Mouse (Mus musculus) limb, embryonic 12.5 days (tissue): ENCODE results near the gene Hpse2. TPM values are rescaled to one million over a fixed set of nuclear protein-coding genes. Genes with fewer than 3 reads are reported as not detected.

ENCODE experiments used
- ATAC-seq: fragments of 200-750 bp; cut with Nextera tagmentation; 2 replicates; pipeline ENCODE4 v1.8.0; 2017; ENCODE audit warnings: low read depth, moderate TSS enrichment; ENCODE audit not compliant: insufficient number of reproducible peaks, insufficient read depth, low FRiP score, low TSS enrichment
- H3K27ac ChIP-seq: fragments of 300-500 bp; sonication (generic); 2 replicates; pipeline ENCODE4 v1.5.1; 2016; ENCODE audit warnings: mild to moderate bottlenecking, moderate library complexity
- H3K27me3 ChIP-seq: fragments of 300-500 bp; sonication (generic); 2 replicates; pipeline ENCODE4 v1.6.1; 2016; ENCODE audit warnings: mild to moderate bottlenecking, moderate library complexity
- H3K36me3 ChIP-seq: fragments of 300-500 bp; sonication (generic); 2 replicates; pipeline ENCODE4 v1.6.1; 2016; ENCODE audit warnings: mild to moderate bottlenecking, moderate library complexity
- H3K4me1 ChIP-seq: fragments of 300-500 bp; sonication (generic); replicated peaks from 2 replicates; pipeline ENCODE4 v1.6.1; 2016
- H3K4me2 ChIP-seq: fragments of 300-500 bp; sonication (generic); 2 replicates; pipeline ENCODE4 v1.6.1; 2016; ENCODE audit warnings: mild to moderate bottlenecking, moderate library complexity
- H3K4me3 ChIP-seq: fragments of 300-500 bp; sonication (generic); replicated peaks from 2 replicates; pipeline ENCODE4 v1.5.1; 2016; ENCODE audit warnings: mild to moderate bottlenecking
- H3K9ac ChIP-seq: fragments of 300-500 bp; sonication (generic); replicated peaks from 2 replicates; pipeline ENCODE4 v1.6.1; 2016; ENCODE audit warnings: mild to moderate bottlenecking, moderate library complexity
- H3K9me3 ChIP-seq: fragments of 300-500 bp; sonication (generic); 2 replicates; pipeline ENCODE4 v1.6.1; 2016; ENCODE audit warnings: mild to moderate bottlenecking, moderate library complexity
- WGBS: fragments of 180-500 bp; shearing (Covaris S2); methylation state at CpG from one replicate; pipeline ENCODE4 v1.1.7; 2016; 5-methylcytosine and 5-hydroxymethylcytosine counted together
- polyA plus RNA-seq: library from polyadenylated mRNA; unstranded; fragments of >200 nt; fragmentation: Nextera tagmentation; extraction: Ambion mirVana; gene quantifications from 2 replicates; pipeline ENCODE4 v1.2.1, GENCODE M21; 2016

Hpse2 gene
- 10.1 and 10.4 TPM in 2 replicates for polyA plus RNA-seq

- peak; percentile 42; the same call in 1 of the 2 replicates for ATAC-seq
- Histone ChIP-seq H3K27me3 (peaks cover 47% of the 10 kb centered on the region), H3K9ac (peak within 1 kb of the TSS; percentile 66), H3K4me1 (peaks cover 30% of the 10 kb centered on the region), H3K4me2 (peak within 1 kb of the TSS; percentile 78), H3K9me3 (no peaks in the 10 kb centered on the region), H3K27ac (peak within 1 kb of the TSS; percentile 86), H3K4me3 (peak within 1 kb of the TSS; percentile 50), H3K36me3 (no peaks in the 10 kb centered on the region)
- 3% methylated on average over 18 of the region's 18 CpGs for WGBS
These were observed at the start of gene Hpse2 for GRCm38 (mm10) chr19:43388017-43388904. Gene Hpse2 (minus strand): TSS chr19:43388355.

GRCm38 (mm10) chr19:43427446-43428224 is 39.5 kb upstream of the Hpse2 start:
- Histone ChIP-seq H3K4me2 (no peak overlapping the region), H3K4me3 (no peak overlapping the region), H3K27me3 (0 out of 2 replicates have a peak, but pooled peaks cover 5% of the 10 kb centered on the region), H3K9me3 (no peaks in the 10 kb centered on the region), H3K9ac (no peak overlapping the region), H3K27ac (no peak overlapping the region), H3K36me3 (no peaks in the 10 kb centered on the region), H3K4me1 (no peaks in the 10 kb centered on the region)
- ATAC-seq = no peak
- 85% methylated on average over 24 of the region's 24 CpGs for WGBS

- WGBS = 76% methylated on average over 2 of the region's 2 CpGs
- no peak for ATAC-seq
- H3K27me3 ChIP-seq = no peaks in the 10 kb centered on the region
- H3K4me3 ChIP-seq = no peak overlapping the region
- no peak overlapping the region for H3K27ac ChIP-seq
- no peaks in the 10 kb centered on the region for H3K36me3 ChIP-seq
- no peaks in the 10 kb centered on the region for H3K4me1 ChIP-seq
- no peak overlapping the region for H3K9ac ChIP-seq
- H3K4me2 ChIP-seq = no peak overlapping the region
- no peaks in the 10 kb centered on the region for H3K9me3 ChIP-seq
These were observed 35.9 kb upstream of the Hpse2 start for GRCm38 (mm10) chr19:43424082-43424481.

- Histone ChIP-seq H3K4me3 (no peak overlapping the region), H3K4me1 (no peaks in the 10 kb centered on the region), H3K9ac (no peak overlapping the region), H3K27ac (no peak overlapping the region), H3K9me3 (no peaks in the 10 kb centered on the region), H3K36me3 (no peaks in the 10 kb centered on the region), H3K4me2 (no peak overlapping the region), H3K27me3 (no peaks in the 10 kb centered on the region)
- no peak for ATAC-seq
- 87% methylated on average over 3 of the region's 3 CpGs for WGBS
These were observed 32.4 kb upstream of the Hpse2 start for GRCm38 (mm10) chr19:43420506-43420905.

- H3K27me3 ChIP-seq = no peaks in the 10 kb centered on the region
- H3K4me2 ChIP-seq = no peak overlapping the region
- no peaks in the 10 kb centered on the region for H3K9me3 ChIP-seq
- no peaks in the 10 kb centered on the region for H3K4me1 ChIP-seq
- no peak overlapping the region for H3K9ac ChIP-seq
- no peak overlapping the region for H3K27ac ChIP-seq
- H3K36me3 ChIP-seq = no peaks in the 10 kb centered on the region
- no peak for ATAC-seq
- H3K4me3 ChIP-seq = no peak overlapping the region
- 74% methylated on average over 2 of the region's 2 CpGs for WGBS
These were observed 27.4 kb upstream of the Hpse2 start for GRCm38 (mm10) chr19:43415565-43415964.

- no peaks in the 10 kb centered on the region for H3K4me1 ChIP-seq
- no peak overlapping the region for H3K9ac ChIP-seq
- H3K27me3 ChIP-seq = no peaks in the 10 kb centered on the region
- no peak for ATAC-seq
- 23% methylated on average over 1 of the region's 1 CpGs for WGBS
- no peak overlapping the region for H3K4me2 ChIP-seq
- no peaks in the 10 kb centered on the region for H3K36me3 ChIP-seq
- no peak overlapping the region for H3K4me3 ChIP-seq
- H3K9me3 ChIP-seq = no peaks in the 10 kb centered on the region
- no peak overlapping the region for H3K27ac ChIP-seq
These were observed 19.0 kb upstream of the Hpse2 start for GRCm38 (mm10) chr19:43407181-43407580.

- Histone ChIP-seq H3K4me1 (no peaks in the 10 kb centered on the region), H3K36me3 (no peaks in the 10 kb centered on the region), H3K4me3 (no peak overlapping the region), H3K27me3 (no peaks in the 10 kb centered on the region), H3K9ac (no peak overlapping the region), H3K9me3 (no peaks in the 10 kb centered on the region), H3K27ac (no peak overlapping the region), H3K4me2 (no peak overlapping the region)
- 4% methylated on average over 4 of the region's 4 CpGs for WGBS
- ATAC-seq = no peak
These were observed 8.2 kb upstream of the Hpse2 start for GRCm38 (mm10) chr19:43396327-43396726.

- no peaks in the 10 kb centered on the region for H3K36me3 ChIP-seq
- H3K9me3 ChIP-seq = no peaks in the 10 kb centered on the region
- H3K4me3 ChIP-seq = peak overlapping the region; percentile 50
- 2% methylated on average over 14 of the region's 14 CpGs for WGBS
- peak overlapping the region; percentile 86 for H3K27ac ChIP-seq
- H3K27me3 ChIP-seq = peaks cover 49% of the 10 kb centered on the region
- ATAC-seq = no peak
- peak overlapping the region; percentile 78 for H3K4me2 ChIP-seq
- peak overlapping the region; percentile 66 for H3K9ac ChIP-seq
- peaks cover 30% of the 10 kb centered on the region for H3K4me1 ChIP-seq
These were observed 934 bp downstream of the Hpse2 start for GRCm38 (mm10) chr19:43387071-43387770.

GRCm38 (mm10) chr19:43386041-43386952 is 1.9 kb downstream of the Hpse2 start:
- Histone ChIP-seq H3K9me3 (no peaks in the 10 kb centered on the region), H3K27ac (peak overlapping the region; percentile 86), H3K4me3 (peak overlapping the region; percentile 50), H3K4me1 (peaks cover 30% of the 10 kb centered on the region), H3K36me3 (no peaks in the 10 kb centered on the region), H3K27me3 (peaks cover 49% of the 10 kb centered on the region), H3K9ac (peak overlapping the region; percentile 66), H3K4me2 (peak overlapping the region; percentile 78)
- ATAC-seq = no peak
- WGBS = under 1% methylated on average over 48 of the region's 48 CpGs

GRCm38 (mm10) chr19:43385451-43385850 is 2.7 kb downstream of the Hpse2 start:
- Histone ChIP-seq H3K4me3 (peak overlapping the region; percentile 50), H3K9me3 (no peaks in the 10 kb centered on the region), H3K9ac (peak overlapping the region; percentile 61), H3K27ac (peak overlapping the region; percentile 86), H3K4me2 (peak overlapping the region; percentile 78), H3K36me3 (no peaks in the 10 kb centered on the region), H3K27me3 (peaks cover 49% of the 10 kb centered on the region), H3K4me1 (peaks cover 30% of the 10 kb centered on the region)
- 3% methylated on average over 13 of the region's 13 CpGs for WGBS
- no peak for ATAC-seq
